Mouse (Mus musculus) limb, embryonic 11.5 days (tissue): Measurements from ENCODE around the gene Plpp4. TPM values are rescaled to one million over a fixed set of nuclear protein-coding genes. Genes with fewer than 3 reads are reported as not detected.

Source experiments
- ATAC-seq: fragments of 200-750 bp; cut with Nextera tagmentation; 2 replicates; pipeline ENCODE4 v1.8.0; 2017; ENCODE audit warnings: low read depth; ENCODE audit not compliant: insufficient number of reproducible peaks, low FRiP score, low TSS enrichment
- DNase-seq: peaks from one replicate; pipeline ENCODE4 v3.0.0-alpha.2; 2015; ENCODE audit warnings: low spot score
- H3K27ac ChIP-seq: fragments of 300-500 bp; sonication (generic); replicated peaks from 2 replicates; pipeline ENCODE4 v1.5.1; 2014; ENCODE audit warnings: low read depth, mild to moderate bottlenecking, low read length
- H3K27me3 ChIP-seq: fragments of 300-500 bp; sonication (generic); 2 replicates; pipeline ENCODE4 v1.6.1; 2014; ENCODE audit warnings: mild to moderate bottlenecking, low read length, mixed read lengths; ENCODE audit not compliant: control insufficient read depth, insufficient read depth
- H3K36me3 ChIP-seq: fragments of 300-500 bp; sonication (generic); 2 replicates; pipeline ENCODE4 v1.6.1; 2014; ENCODE audit warnings: mild to moderate bottlenecking, low read length, moderate library complexity, mixed read lengths; ENCODE audit not compliant: control insufficient read depth, insufficient read depth
- H3K4me1 ChIP-seq: fragments of 300-500 bp; sonication (generic); 2 replicates; pipeline ENCODE4 v1.6.1; 2014; ENCODE audit warnings: low read length, mixed read lengths; ENCODE audit not compliant: control insufficient read depth, insufficient read depth
- H3K4me2 ChIP-seq: fragments of 300-500 bp; sonication (generic); 2 replicates; pipeline ENCODE4 v1.6.1; 2014; ENCODE audit warnings: low read depth, mild to moderate bottlenecking, moderate library complexity; ENCODE audit not compliant: severe bottlenecking
- H3K4me3 ChIP-seq: fragments of 300-500 bp; sonication (generic); 2 replicates; pipeline ENCODE4 v1.5.1; 2014; ENCODE audit warnings: low read depth, low read length
- H3K9ac ChIP-seq: fragments of 300-500 bp; sonication (generic); 2 replicates; pipeline ENCODE4 v1.6.1; 2014; ENCODE audit warnings: mild to moderate bottlenecking, low read length
- H3K9me3 ChIP-seq: fragments of 300-500 bp; sonication (generic); 2 replicates; pipeline ENCODE4 v1.6.1; 2016; ENCODE audit warnings: low read length; ENCODE audit not compliant: control insufficient read depth
- WGBS: fragments of 180-500 bp; shearing (Covaris S2); extraction: QIAGEN DNeasy Blood & Tissue Kit; methylation state at CpG from one replicate; pipeline ENCODE4 v1.1.7; 2014; 5-methylcytosine and 5-hydroxymethylcytosine counted together
- polyA plus RNA-seq: library from polyadenylated mRNA; unstranded; fragments of >200 nt; fragmentation: Nextera tagmentation; extraction: Ambion mirVana; gene quantifications from 2 replicates; pipeline ENCODE4 v1.2.1, GENCODE M21; 2014

Plpp4 gene
- polyA plus RNA-seq, 1 experiment from 2014 or later, result 0.41 TPM

GRCm38 (mm10) chr7:129253406-129253805 lies 3.4 kb upstream of the Plpp4 start:
- Histone ChIP-seq H3K27ac (no peak overlapping the region), H3K27me3 (peaks cover 34% of the 10 kb centered on the region), H3K4me2 (no peak overlapping the region), H3K9ac (no peak overlapping the region), H3K4me3 (no peak overlapping the region), H3K4me1 (0 out of 2 replicates have a peak, but pooled peaks cover 3% of the 10 kb centered on the region), H3K9me3 (no peaks in the 10 kb centered on the region), H3K36me3 (no peaks in the 10 kb centered on the region)
- no peak for ATAC-seq
- DNase-seq, result no peak
- WGBS, result 89% methylated on average over 6 of the region's 6 CpGs

- Histone ChIP-seq H3K9ac (no peak overlapping the region), H3K4me3 (no peak overlapping the region), H3K27me3 (peaks cover 34% of the 10 kb centered on the region), H3K36me3 (no peaks in the 10 kb centered on the region), H3K9me3 (no peaks in the 10 kb centered on the region), H3K4me1 (0 out of 2 replicates have a peak, but pooled peaks cover 3% of the 10 kb centered on the region), H3K27ac (no peak overlapping the region), H3K4me2 (no peak overlapping the region)
- ATAC-seq (no peak), DNase-seq (no peak)
- WGBS, result 88% methylated on average over 1 of the region's 1 CpGs
Observed at GRCm38 (mm10) chr7:129254126-129254525, 2.7 kb upstream of the Plpp4 start.

GRCm38 (mm10) chr7:129255406-129255805 lies 1.4 kb upstream of the Plpp4 start:
- H3K9me3 ChIP-seq, result no peaks in the 10 kb centered on the region
- no peak overlapping the region for H3K9ac ChIP-seq
- H3K4me3 ChIP-seq, result no peak overlapping the region
- no peaks in the 10 kb centered on the region for H3K36me3 ChIP-seq
- 89% methylated on average over 6 of the region's 6 CpGs for WGBS
- H3K4me1 ChIP-seq, result 0 out of 2 replicates have a peak, but pooled peaks cover 3% of the 10 kb centered on the region
- ATAC-seq (no peak), DNase-seq (no peak)
- H3K4me2 ChIP-seq, result no peak overlapping the region
- peaks cover 34% of the 10 kb centered on the region for H3K27me3 ChIP-seq
- no peak overlapping the region for H3K27ac ChIP-seq

GRCm38 (mm10) chr7:129257374-129258018 lies 665 bp downstream of the Plpp4 start:
- H3K9ac ChIP-seq, result no peak overlapping the region

GRCm38 (mm10) chr7:129258331-129258730 lies 1.5 kb downstream of the Plpp4 start:
- Histone ChIP-seq H3K9me3 (no peaks in the 10 kb centered on the region), H3K4me1 (0 out of 2 replicates have a peak, but pooled peaks cover 3% of the 10 kb centered on the region), H3K36me3 (no peaks in the 10 kb centered on the region), H3K27me3 (peaks cover 32% of the 10 kb centered on the region), H3K4me3 (no peak overlapping the region), H3K9ac (no peak overlapping the region), H3K27ac (no peak overlapping the region), H3K4me2 (no peak overlapping the region)
- WGBS, result 72% methylated on average over 7 of the region's 7 CpGs
- DNase-seq (no peak), ATAC-seq (no peak)

More at GRCm38 (mm10) chr7:129257374-129258018, 665 bp downstream of the Plpp4 start:
- no peaks in the 10 kb centered on the region for H3K36me3 ChIP-seq
- peak; percentile 22 for DNase-seq
- whole genome bisulfite sequencing, result 12% methylated on average over 13 of the region's 13 CpGs
- H3K27ac ChIP-seq, result no peak overlapping the region
- H3K9me3 ChIP-seq, result no peaks in the 10 kb centered on the region
- peak overlapping the region; percentile 90 for H3K4me2 ChIP-seq
- H3K4me1 ChIP-seq, result 0 out of 2 replicates have a peak, but pooled peaks cover 3% of the 10 kb centered on the region
- peak overlapping the region; percentile 39 for H3K4me3 ChIP-seq
- no peak for ATAC-seq
- H3K27me3 ChIP-seq, result peaks cover 32% of the 10 kb centered on the region

- H3K9me3 ChIP-seq, result no peaks in the 10 kb centered on the region
- H3K36me3 ChIP-seq, result no peaks in the 10 kb centered on the region
- WGBS, result 84% methylated on average over 6 of the region's 6 CpGs
- no peak overlapping the region for H3K4me3 ChIP-seq
- no peak overlapping the region for H3K27ac ChIP-seq
- H3K4me1 ChIP-seq, result 0 out of 2 replicates have a peak, but pooled peaks cover 3% of the 10 kb centered on the region
- no peak for DNase-seq
- H3K27me3 ChIP-seq, result peaks cover 32% of the 10 kb centered on the region
- no peak overlapping the region for H3K4me2 ChIP-seq
- ATAC-seq, result no peak
- no peak overlapping the region for H3K9ac ChIP-seq
Observed at GRCm38 (mm10) chr7:129259195-129259594, 2.4 kb downstream of the Plpp4 start.

GRCm38 (mm10) chr7:129273867-129274266 lies 17.0 kb downstream of the Plpp4 start:
- WGBS, result 92% methylated on average over 4 of the region's 4 CpGs
- Histone ChIP-seq H3K4me3 (no peak overlapping the region), H3K4me1 (no peaks in the 10 kb centered on the region), H3K27ac (no peak overlapping the region), H3K4me2 (no peak overlapping the region), H3K27me3 (no peaks in the 10 kb centered on the region), H3K9me3 (no peaks in the 10 kb centered on the region), H3K36me3 (no peaks in the 10 kb centered on the region), H3K9ac (no peak overlapping the region)
- DNase-seq, result no peak
- ATAC-seq, result no peak

- Histone ChIP-seq H3K4me1 (no peaks in the 10 kb centered on the region), H3K27ac (no peak overlapping the region), H3K27me3 (no peaks in the 10 kb centered on the region), H3K4me3 (no peak overlapping the region), H3K36me3 (no peaks in the 10 kb centered on the region), H3K9me3 (no peaks in the 10 kb centered on the region), H3K9ac (no peak overlapping the region), H3K4me2 (no peak overlapping the region)
- no peak for DNase-seq
- no peak for ATAC-seq
- 89% methylated on average over 5 of the region's 5 CpGs for WGBS
Observed at GRCm38 (mm10) chr7:129274726-129275125, 17.9 kb downstream of the Plpp4 start.

- 93% methylated on average over 5 of the region's 5 CpGs for WGBS
- H3K9ac ChIP-seq, result no peak overlapping the region
- H3K4me3 ChIP-seq, result no peak overlapping the region
- H3K27ac ChIP-seq, result no peak overlapping the region
- no peaks in the 10 kb centered on the region for H3K4me1 ChIP-seq
- H3K4me2 ChIP-seq, result no peak overlapping the region
- H3K36me3 ChIP-seq, result no peaks in the 10 kb centered on the region
- DNase-seq (no peak), ATAC-seq (no peak)
- no peaks in the 10 kb centered on the region for H3K9me3 ChIP-seq
- H3K27me3 ChIP-seq, result no peaks in the 10 kb centered on the region
Observed at GRCm38 (mm10) chr7:129277751-129278150, 20.9 kb downstream of the Plpp4 start.
